ENCODE assay signal across 8 mouse cellular contexts in genomic region chr3:153724701-153725668, GRCm38 (mm10). TPM values are rescaled to one million over a fixed set of nuclear protein-coding genes. Genes with fewer than 3 reads are reported as not detected.
DNase-seq lines count a peak whose midpoint lies in the region; ATAC-seq and TF ChIP-seq lines count a peak whose summit lies in the region.

Gene St6galnac3 (minus strand): TSS chr3:153725174.

- no peaks in the 10 kb centered on the region for H3K4me1 ChIP-seq in ES-Bruce4 (ENCODE audit: control insufficient read depth, insufficient read depth, low read length)
- peaks cover 19% of the 10 kb centered on the region for H3K4me1 ChIP-seq in forebrain, embryonic 12.5 days
- H3K4me1 ChIP-seq in heart, postnatal 0 days (ENCODE audit: control insufficient read depth, insufficient read depth) = 0 out of 2 replicates have a peak, but pooled peaks cover 11% of the 10 kb centered on the region
- peaks cover 59% of the 10 kb centered on the region for H3K4me1 ChIP-seq in liver, embryonic 15.5 days (replicated peaks)
- peaks cover 27% of the 10 kb centered on the region for H3K4me1 ChIP-seq in neural tube, embryonic 13.5 days (replicated peaks)
- 0 out of 2 replicates have a peak, but pooled peaks cover 2% of the 10 kb centered on the region for H3K4me1 ChIP-seq in stomach, postnatal 0 days (replicated peaks; ENCODE audit: control insufficient read depth, insufficient read depth)

- peak; percentile 99 for ATAC-seq in forebrain, embryonic 12.5 days (ENCODE audit: low FRiP score)
- peak; percentile 94 for ATAC-seq in heart, postnatal 0 days (ENCODE audit: insufficient read depth, low read depth)
- peak; percentile 92 for ATAC-seq in liver, embryonic 15.5 days (ENCODE audit: insufficient read depth)
- ATAC-seq in neural tube, embryonic 13.5 days (ENCODE audit: low read depth) = peak; percentile 99
- peak; percentile 96 for ATAC-seq in stomach, postnatal 0 days (ENCODE audit: low FRiP score, low TSS enrichment)

- H3K27me3 ChIP-seq in ES-Bruce4 (ENCODE audit: control insufficient read depth, insufficient read depth, low read length, poor library complexity, severe bottlenecking) = no peaks in the 10 kb centered on the region
- H3K27me3 ChIP-seq in forebrain, embryonic 12.5 days = peaks cover 6% of the 10 kb centered on the region
- H3K27me3 ChIP-seq in heart, postnatal 0 days (ENCODE audit: control insufficient read depth, insufficient read depth, low read length) = peaks cover 15% of the 10 kb centered on the region
- peaks cover 12% of the 10 kb centered on the region for H3K27me3 ChIP-seq in liver, embryonic 15.5 days
- H3K27me3 ChIP-seq in neural tube, embryonic 13.5 days = peaks cover 5% of the 10 kb centered on the region; the same call in 1 of the 2 replicates
- no peaks in the 10 kb centered on the region for H3K27me3 ChIP-seq in stomach, postnatal 0 days (ENCODE audit: control insufficient read depth, insufficient read depth, low read length)

- H3K27ac ChIP-seq in ES-Bruce4 (ENCODE audit: insufficient read depth, low read length) = no peak within 1 kb of the TSS
- peak within 1 kb of the TSS; percentile 81 for H3K27ac ChIP-seq in forebrain, embryonic 12.5 days
- H3K27ac ChIP-seq in heart, postnatal 0 days (ENCODE audit: low read depth) = no peak within 1 kb of the TSS
- peak within 1 kb of the TSS; percentile 83 for H3K27ac ChIP-seq in liver, embryonic 15.5 days (replicated peaks)
- peak within 1 kb of the TSS; percentile 91 for H3K27ac ChIP-seq in neural tube, embryonic 13.5 days (replicated peaks)
- peak within 1 kb of the TSS; percentile 65 for H3K27ac ChIP-seq in stomach, postnatal 0 days (replicated peaks)

- no peak for TF ChIP-seq CTCF in ES-Bruce4 (IDR thresholded peaks at IDR 0.05; ENCODE audit: low read depth, low read length)
- peak; percentile 26 for TF ChIP-seq CTCF in heart, postnatal 0 days (IDR thresholded peaks at IDR 0.05; ENCODE audit: low read depth)
- TF ChIP-seq CTCF in stomach, postnatal 0 days (IDR thresholded peaks at IDR 0.05; ENCODE audit: low read depth) = peak; percentile 47

- WGBS in forebrain, embryonic 12.5 days = 2% methylated on average over 56 of the region's 56 CpGs
- WGBS in heart, postnatal 0 days = 2% methylated on average over 56 of the region's 56 CpGs
- 3% methylated on average over 56 of the region's 56 CpGs for WGBS in liver, embryonic 15.5 days (ENCODE audit: insufficient replicate concordance)
- WGBS in neural tube, embryonic 13.5 days = 2% methylated on average over 56 of the region's 56 CpGs
- WGBS in stomach, postnatal 0 days = 2% methylated on average over 55 of the region's 56 CpGs

- DNase-seq in c-Kit-positive CD71-positive TER-119-positive erythroid progenitor cells, embryonic 14.5 days (ENCODE audit: low spot score) = peak; percentile 77
- peak; percentile 59 for DNase-seq in heart, postnatal 0 days (ENCODE audit: low spot score)
- peak; percentile 82 to 92 for DNase-seq in kidney, postnatal 36 days
- DNase-seq in stomach, postnatal 0 days (ENCODE audit: low spot score) = peak; percentile 85

- H3K36me3 ChIP-seq in ES-Bruce4 (ENCODE audit: control insufficient read depth, insufficient read depth, low read length, poor library complexity, severe bottlenecking) = no peaks in the 10 kb centered on the region
- H3K36me3 ChIP-seq in forebrain, embryonic 12.5 days (replicated peaks) = no peaks in the 10 kb centered on the region
- H3K36me3 ChIP-seq in heart, postnatal 0 days (replicated peaks; ENCODE audit: control insufficient read depth, insufficient read depth, low read length) = no peaks in the 10 kb centered on the region
- no peaks in the 10 kb centered on the region for H3K36me3 ChIP-seq in liver, embryonic 15.5 days (replicated peaks)
- H3K36me3 ChIP-seq in neural tube, embryonic 13.5 days = no peaks in the 10 kb centered on the region
- no peaks in the 10 kb centered on the region for H3K36me3 ChIP-seq in stomach, postnatal 0 days (ENCODE audit: control insufficient read depth, insufficient read depth, low read length)

- no peak for TF ChIP-seq EP300 in ES-Bruce4 (IDR thresholded peaks at IDR 0.05; ENCODE audit: insufficient read depth, low read depth, low read length)
- no peak for TF ChIP-seq EP300 in heart, postnatal 0 days (IDR thresholded peaks at IDR 0.05; ENCODE audit: low read depth)
- TF ChIP-seq EP300 in stomach, postnatal 0 days (optimal IDR thresholded peaks at IDR 0.05) = no peak

- no peak for TF ChIP-seq POLR2A in ES-Bruce4 (IDR thresholded peaks at IDR 0.05; ENCODE audit: insufficient read depth, low read length)

- H3K9ac ChIP-seq in ES-Bruce4 (ENCODE audit: low read depth, poor library complexity, severe bottlenecking) = peak within 1 kb of the TSS; percentile 44
- peak within 1 kb of the TSS; percentile 73 for H3K9ac ChIP-seq in forebrain, embryonic 12.5 days
- H3K9ac ChIP-seq in heart, postnatal 0 days (replicated peaks; ENCODE audit: low read depth, low read length) = peak within 1 kb of the TSS; percentile 54
- peak within 1 kb of the TSS; percentile 96 for H3K9ac ChIP-seq in liver, embryonic 15.5 days
- peak within 1 kb of the TSS; percentile 79 for H3K9ac ChIP-seq in neural tube, embryonic 13.5 days
- peak within 1 kb of the TSS; percentile 65 for H3K9ac ChIP-seq in stomach, postnatal 0 days (ENCODE audit: low read length)

- H3K4me2 ChIP-seq in forebrain, embryonic 12.5 days = peak within 1 kb of the TSS; percentile 84
- peak within 1 kb of the TSS; percentile 79 for H3K4me2 ChIP-seq in heart, postnatal 0 days (ENCODE audit: low read depth, low read length)
- peak within 1 kb of the TSS; percentile 90 for H3K4me2 ChIP-seq in liver, embryonic 15.5 days
- H3K4me2 ChIP-seq in neural tube, embryonic 13.5 days = peak within 1 kb of the TSS; percentile 80
- H3K4me2 ChIP-seq in stomach, postnatal 0 days (replicated peaks; ENCODE audit: low read depth) = peak within 1 kb of the TSS; percentile 90

- H3K4me3 ChIP-seq in ES-Bruce4 (ENCODE audit: low read depth, low read length) = peak within 1 kb of the TSS; percentile 74
- peak within 1 kb of the TSS; percentile 64 for H3K4me3 ChIP-seq in forebrain, embryonic 12.5 days (replicated peaks)
- H3K4me3 ChIP-seq in heart, postnatal 0 days (ENCODE audit: low read depth, low read length) = peak within 1 kb of the TSS; percentile 60
- peak within 1 kb of the TSS; percentile 94 for H3K4me3 ChIP-seq in liver, embryonic 15.5 days (replicated peaks)
- H3K4me3 ChIP-seq in neural tube, embryonic 13.5 days = peak within 1 kb of the TSS; percentile 56
- peak within 1 kb of the TSS; percentile 61 for H3K4me3 ChIP-seq in stomach, postnatal 0 days (ENCODE audit: low read depth, low read length)

- no peaks in the 10 kb centered on the region for H3K9me3 ChIP-seq in ES-Bruce4 (replicated peaks; ENCODE audit: control insufficient read depth, insufficient read depth, low read length, poor library complexity, severe bottlenecking)
- no peaks in the 10 kb centered on the region for H3K9me3 ChIP-seq in forebrain, embryonic 12.5 days
- H3K9me3 ChIP-seq in heart, postnatal 0 days (replicated peaks; ENCODE audit: control insufficient read depth, low read length) = no peaks in the 10 kb centered on the region
- no peaks in the 10 kb centered on the region for H3K9me3 ChIP-seq in liver, embryonic 15.5 days (replicated peaks)
- H3K9me3 ChIP-seq in neural tube, embryonic 13.5 days = no peaks in the 10 kb centered on the region
- H3K9me3 ChIP-seq in stomach, postnatal 0 days (ENCODE audit: control insufficient read depth, low read length) = no peaks in the 10 kb centered on the region

RNA-seq across cellular contexts. Expression of gene St6galnac3, which starts in this region (rescaled TPM):
- 4.8 and 5.7 TPM in 2 replicates for polyA plus RNA-seq in ES-Bruce4 (2011; ENCODE audit: insufficient read depth, insufficient read length, low read depth, missing spikeins)
- polyA plus RNA-seq in forebrain, embryonic 12.5 days (2016; fragmentation: Nextera tagmentation; extraction: Ambion mirVana) = 22.7 and 26.9 TPM in 2 replicates
- 15.2 and 22.5 TPM in 2 replicates for total RNA-seq in heart, postnatal 0 days (2014; rRNA removed; ENCODE audit: low replicate concordance)
- 9.7 and 10.5 TPM in 2 replicates for polyA plus RNA-seq in heart, postnatal 0 days (2015; fragmentation: Nextera tagmentation; extraction: Ambion mirVana)
- 10.1 and 10.2 TPM in 2 replicates for polyA plus RNA-seq in liver, embryonic 15.5 days (2015; fragmentation: Nextera tagmentation; extraction: Ambion mirVana)
- 24.2 and 27.2 TPM in 2 replicates for polyA plus RNA-seq in neural tube, embryonic 13.5 days (2015; fragmentation: Nextera tagmentation; extraction: Ambion mirVana)
- polyA plus RNA-seq in stomach, postnatal 0 days (2015; fragmentation: Nextera tagmentation; extraction: Ambion mirVana) = 4.5 and 6.2 TPM in 2 replicates

Comparison
In these comparisons a context has a peak if more than half of its experiments do, and no peak if none do; other contexts are left out.
1. H3K27ac ChIP-seq: peak in forebrain, embryonic 12.5 days (single experiment), liver, embryonic 15.5 days (single experiment), neural tube, embryonic 13.5 days (single experiment) and stomach, postnatal 0 days (single experiment); none in ES-Bruce4 (single experiment) and heart, postnatal 0 days (single experiment).
2. H3K9ac ChIP-seq: peak in every context shown above with its lines; median percentile 96 in liver, embryonic 15.5 days; 79 in neural tube, embryonic 13.5 days; 73 in forebrain, embryonic 12.5 days; 65 in stomach, postnatal 0 days; 54 in heart, postnatal 0 days; 44 in ES-Bruce4.
3. Peak in every context shown above with its lines, with median percentiles within 50 percentile points of each other: H3K4me3 ChIP-seq, DNase-seq, ATAC-seq and H3K4me2 ChIP-seq.